Mouse (Mus musculus) bone marrow, adult 2 months (tissue): ENCODE measurements around the gene Gpsm3.

Experiments
- CTCF ChIP-seq: fragments of 200-500 bp; IDR thresholded peaks from 2 replicates; pipeline ENCODE4 v1.5.1; 2011; ENCODE audit warnings: low read length, control low read depth; ENCODE audit not compliant: control insufficient read depth, insufficient read depth
- POLR2A ChIP-seq: fragments of 200-500 bp; IDR thresholded peaks from 2 replicates; pipeline ENCODE4 v1.6.1; 2011; ENCODE audit warnings: low read depth, mild to moderate bottlenecking, control low read depth, low read length, borderline replicate concordance; ENCODE audit not compliant: control insufficient read depth

- TF ChIP-seq CTCF (no peak), POLR2A (peak; percentile 91; the same call in 1 of the 2 replicates)
These were observed 14.5 kb downstream of the Gpsm3 start, which contains the start of gene Agpat1 for GRCm38 (mm10) chr17:34604061-34604508.
